Mouse (Mus musculus) lung, postnatal 14 days (tissue): Measurements from ENCODE around the gene Gm28035.

Experiments
- DNase-seq: peaks from one replicate; pipeline ENCODE4 v3.0.0; 2021

Gene Gm28035

DNA sequence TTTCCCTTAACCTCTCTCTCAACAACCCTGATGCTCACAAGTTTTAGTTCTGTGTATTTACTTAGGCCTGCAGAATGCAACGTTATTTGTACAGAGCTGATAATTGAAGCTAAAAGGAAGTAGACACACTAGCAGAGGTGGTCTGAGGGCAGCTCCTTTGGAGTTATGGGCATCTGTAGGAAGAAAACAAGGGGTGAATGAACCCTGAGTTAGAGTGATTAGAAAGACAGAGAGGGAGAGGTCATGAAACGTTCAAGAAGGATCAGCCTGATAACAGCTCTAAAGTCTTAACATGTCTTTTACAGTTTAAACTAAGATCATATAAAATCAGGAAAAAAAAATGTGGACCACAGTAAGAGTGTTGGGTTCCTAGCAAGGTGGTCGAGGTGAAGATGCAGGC is 69.0 kb downstream of the Gm28035 start:
- DNase-seq, result no peak

GRCm38 (mm10) chr2:30311481-30311880 is 71.1 kb downstream of the Gm28035 start:
- DNase-seq, result no peak

GRCm38 (mm10) chr2:30316136-30316535 is 75.8 kb downstream of the Gm28035 start:
- no peak for DNase-seq

DNA sequence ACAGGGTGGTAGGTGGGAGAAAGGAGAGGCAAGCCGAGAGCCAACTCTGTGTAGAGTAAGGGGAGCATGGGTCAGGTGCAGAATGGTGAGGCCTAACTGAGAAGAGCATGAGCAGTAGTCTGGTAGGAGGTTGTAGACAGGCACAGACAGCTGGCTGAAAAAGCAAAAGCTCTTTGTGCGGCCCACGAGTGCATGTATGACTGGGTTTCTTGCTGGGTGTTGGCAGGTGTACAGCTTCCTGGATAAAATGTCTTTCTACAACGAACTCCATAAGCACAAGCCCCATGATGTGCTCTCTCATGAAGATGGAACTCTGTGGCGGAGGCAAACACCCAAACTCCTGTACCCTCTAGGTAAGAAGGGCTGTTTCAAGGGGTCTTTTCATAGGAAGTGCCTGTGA is 76.6 kb downstream of the Gm28035 start:
- no peak for DNase-seq

DNA sequence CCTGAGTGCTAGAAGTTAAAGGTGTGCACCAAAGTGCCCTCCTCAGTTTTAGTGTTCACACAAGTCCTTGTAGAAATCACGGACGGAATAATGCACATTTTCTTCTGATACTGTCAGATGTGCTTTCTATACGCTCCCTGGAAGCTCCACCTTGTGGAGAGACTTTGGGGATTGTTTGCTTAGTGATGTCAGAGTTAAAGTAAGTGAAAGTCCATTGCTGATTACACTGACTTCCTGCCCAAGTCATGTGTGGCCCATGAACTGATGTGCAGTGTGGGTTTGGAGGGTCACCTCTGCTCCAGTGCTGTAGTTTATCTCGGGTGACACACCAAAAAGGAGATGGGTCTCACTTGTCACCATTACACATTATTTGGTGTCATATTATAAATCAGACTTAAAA is 78.9 kb downstream of the Gm28035 start:
- no peak for DNase-seq

GRCm38 (mm10) chr2:30323111-30323510 is 82.7 kb downstream of the Gm28035 start:
- DNase-seq, result no peak

GRCm38 (mm10) chr2:30325296-30325695 is 84.9 kb downstream of the Gm28035 start:
- DNase-seq, result no peak

DNA sequence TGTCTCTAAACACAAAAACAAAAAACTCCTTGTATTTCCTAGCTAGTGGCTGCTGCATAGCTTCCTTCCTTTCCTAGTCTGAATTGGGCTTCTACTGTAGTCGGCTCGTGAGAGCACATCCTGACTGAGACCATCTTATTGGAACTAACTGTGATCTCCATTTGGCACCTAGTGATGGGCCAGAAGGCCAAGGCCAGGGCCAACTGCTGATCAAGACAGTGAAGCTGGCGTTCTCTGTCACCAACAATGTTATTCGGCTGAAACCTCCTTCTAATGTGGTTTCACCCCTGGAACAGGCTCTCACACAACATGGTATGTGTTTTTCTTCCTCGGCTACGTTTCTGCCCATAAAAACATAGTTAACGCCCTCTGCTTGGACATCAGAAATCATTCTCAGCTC is 86.9 kb downstream of the Gm28035 start:
- DNase-seq, result no peak

- no peak for DNase-seq
Measured at GRCm38 (mm10) chr2:30328791-30329190, 88.4 kb downstream of the Gm28035 start.
